Mouse (Mus musculus) myocyte (in vitro differentiated cells): ENCODE data around the gene Itga8.

ENCODE experiments used
- CEBPB ChIP-seq: IDR thresholded peaks from 2 replicates; pipeline ENCODE4 v1.6.1; 2011; ENCODE audit warnings: mild to moderate bottlenecking, moderate library complexity; ENCODE audit not compliant: poor library complexity, insufficient read depth, severe bottlenecking
- E2F4 ChIP-seq: IDR thresholded peaks from one replicate; pipeline ENCODE4 v1.6.1; 2011; ENCODE audit warnings: mild to moderate bottlenecking, control low read depth, moderate library complexity; ENCODE audit not compliant: insufficient read depth
- MAX ChIP-seq: IDR thresholded peaks from one replicate; pipeline ENCODE4 v1.6.1; 2011; ENCODE audit warnings: low read depth, mild to moderate bottlenecking, control low read depth
- MYOD1 ChIP-seq, 3 experiments: IDR thresholded peaks; one replicate each; pipeline ENCODE4 v1.6.1; 2011; ENCODE audit warnings: control low read depth in 2 of 3, low read depth in 2 of 3, mild to moderate bottlenecking in 2 of 3, moderate library complexity in 1 of 3; ENCODE audit not compliant: insufficient read length in 2 of 3, control insufficient read depth in 1 of 3
- POLR2A ChIP-seq: IDR thresholded peaks from one replicate; pipeline ENCODE4 v1.6.1; 2011; ENCODE audit warnings: low read depth, mild to moderate bottlenecking, control low read depth, moderate library complexity; ENCODE audit not compliant: insufficient read length
- POLR2AphosphoS2 ChIP-seq: IDR thresholded peaks from one replicate; pipeline ENCODE4 v1.6.1; 2011; ENCODE audit warnings: low read depth, control low read depth; ENCODE audit not compliant: insufficient read length
- SRF ChIP-seq: IDR thresholded peaks from one replicate; pipeline ENCODE4 v1.6.1; 2011; ENCODE audit warnings: low read depth; ENCODE audit not compliant: control insufficient read depth, insufficient read length
- TCF12 ChIP-seq: IDR thresholded peaks from one replicate; pipeline ENCODE4 v1.6.1; 2011; ENCODE audit warnings: mild to moderate bottlenecking, control low read depth; ENCODE audit not compliant: poor library complexity, insufficient read depth, severe bottlenecking
- TCF3 ChIP-seq: IDR thresholded peaks from one replicate; pipeline ENCODE4 v1.6.1; 2011; ENCODE audit warnings: low read depth, control low read depth; ENCODE audit not compliant: insufficient read length
- USF1 ChIP-seq: IDR thresholded peaks from one replicate; pipeline ENCODE4 v1.6.1; 2011; ENCODE audit warnings: low read depth, mild to moderate bottlenecking, control low read depth, moderate library complexity

GRCm38 (mm10) chr2:12229721-12230120, 72.0 kb downstream of the Itga8 start:
- TF ChIP-seq E2F4 (no peak), POLR2A (no peak), MAX (no peak), CEBPB (no peak), SRF (no peak), TCF12 (no peak), USF1 (no peak), POLR2AphosphoS2 (no peak), TCF3 (no peak), MYOD1 (IDR thresholded peaks at IDR 0.05; ENCODE audit: control insufficient read depth in 1 of 3, insufficient read length in 2 of 3, low read depth in 2 of 3) (no peak)
